Mouse (Mus musculus): ENCODE measurements around the gene Ccdc63. TPM values are rescaled to one million over a fixed set of nuclear protein-coding genes. Genes with fewer than 3 reads are reported as not detected.

The Ccdc63 gene
- polyA plus RNA-seq (2014; fragmentation: Illumina TruSeq; extraction: RNeasy Lipid Tissue Mini Kit (QIAGEN cat#74804); ENCODE audit: low read depth, low replicate concordance): not detected

GRCm38 (mm10) chr5:122140723-122141122, at the start of gene Ccdc63:
TSS of gene Ccdc63 (minus strand) at chr5:122140823.

GRCm38 (mm10) chr5:122157827-122158381, 17.3 kb upstream of the Ccdc63 start, which contains the start of gene Ppp1cc:
TSS of gene Ppp1cc (plus strand) at chr5:122158278.

Other genes with a start within 250 kb of the Ccdc63 start
- gene Cux2, start 90.7 kb downstream of the Ccdc63 start, polyA plus RNA-seq (2014; fragmentation: Illumina TruSeq; extraction: RNeasy Lipid Tissue Mini Kit (QIAGEN cat#74804); ENCODE audit: low read depth, low replicate concordance): 0.13 TPM
- gene Myl2, start 39.9 kb downstream of the Ccdc63 start, polyA plus RNA-seq (2014; fragmentation: Illumina TruSeq; extraction: RNeasy Lipid Tissue Mini Kit (QIAGEN cat#74804); ENCODE audit: low read depth, low replicate concordance): not detected
- 357 TPM for gene Ppp1cc, start 17.5 kb upstream of the Ccdc63 start, polyA plus RNA-seq (2014; fragmentation: Illumina TruSeq; extraction: RNeasy Lipid Tissue Mini Kit (QIAGEN cat#74804); ENCODE audit: low read depth, low replicate concordance)
- gene Hvcn1, start 66.0 kb upstream of the Ccdc63 start, polyA plus RNA-seq (2014; fragmentation: Illumina TruSeq; extraction: RNeasy Lipid Tissue Mini Kit (QIAGEN cat#74804); ENCODE audit: low read depth, low replicate concordance): 0.79 TPM
- 2.3 TPM for gene Tctn1, start 123.6 kb upstream of the Ccdc63 start, polyA plus RNA-seq (2014; fragmentation: Illumina TruSeq; extraction: RNeasy Lipid Tissue Mini Kit (QIAGEN cat#74804); ENCODE audit: low read depth, low replicate concordance)
- gene Pptc7, start 143.5 kb upstream of the Ccdc63 start, polyA plus RNA-seq (2014; fragmentation: Illumina TruSeq; extraction: RNeasy Lipid Tissue Mini Kit (QIAGEN cat#74804); ENCODE audit: low read depth, low replicate concordance): 52.6 TPM
- 9.1 TPM for gene Rad9b, start 213.4 kb upstream of the Ccdc63 start, polyA plus RNA-seq (2014; fragmentation: Illumina TruSeq; extraction: RNeasy Lipid Tissue Mini Kit (QIAGEN cat#74804); ENCODE audit: low read depth, low replicate concordance)
- gene Vps29, start 213.5 kb upstream of the Ccdc63 start, polyA plus RNA-seq (2014; fragmentation: Illumina TruSeq; extraction: RNeasy Lipid Tissue Mini Kit (QIAGEN cat#74804); ENCODE audit: low read depth, low replicate concordance): 129 TPM
- 21.3 TPM for gene Gpn3, start 231.1 kb upstream of the Ccdc63 start, polyA plus RNA-seq (2014; fragmentation: Illumina TruSeq; extraction: RNeasy Lipid Tissue Mini Kit (QIAGEN cat#74804); ENCODE audit: low read depth, low replicate concordance)
- 3.8 TPM for gene Fam216a, start 231.5 kb upstream of the Ccdc63 start, polyA plus RNA-seq (2014; fragmentation: Illumina TruSeq; extraction: RNeasy Lipid Tissue Mini Kit (QIAGEN cat#74804); ENCODE audit: low read depth, low replicate concordance)

Measured in sigmoid colon, adult 10 weeks (tissue).